ENCODE assay signal across 10 mouse cellular contexts in genomic region chr7:122065656-122066055, GRCm38 (mm10). TPM values are rescaled to one million over a fixed set of nuclear protein-coding genes. Genes with fewer than 3 reads are reported as not detected.
DNase-seq lines count a peak whose midpoint lies in the region; ATAC-seq and TF ChIP-seq lines count a peak whose summit lies in the region.
"Had no signal": no experiment of that assay in that cellular context is flagged by ENCODE, and none has a peak within 500 bp of the region (broad histone marks: within the 10 kb centered on the region; RNA-seq: fewer than 3 reads in every experiment).

No protein-coding gene starts in this region.

- 33% methylated on average over 1 of the region's 1 CpGs for WGBS in heart, embryonic 16.5 days
- 69% methylated on average over 1 of the region's 1 CpGs for WGBS in forebrain, embryonic 16.5 days
- 44% methylated on average over 1 of the region's 1 CpGs for WGBS in liver, embryonic 16.5 days (ENCODE audit: insufficient replicate concordance)

- no peaks in the 10 kb centered on the region for H3K9me3 ChIP-seq in heart, embryonic 16.5 days (replicated peaks; ENCODE audit: control insufficient read depth, low read length)
- H3K9me3 ChIP-seq in ES-E14 (ENCODE audit: control insufficient read depth, insufficient read depth, low read depth, low read length), result no peaks in the 10 kb centered on the region
- H3K9me3 ChIP-seq in forebrain, embryonic 16.5 days (ENCODE audit: control insufficient read depth, low read length), result no peaks in the 10 kb centered on the region
- H3K9me3 ChIP-seq in liver, embryonic 16.5 days (replicated peaks; ENCODE audit: control insufficient read depth, low read length), result no peaks in the 10 kb centered on the region

- ATAC-seq in heart, embryonic 16.5 days (replicated peaks; ENCODE audit: extremely low read depth, insufficient read depth, low FRiP score), result no peak
- ATAC-seq in forebrain, embryonic 16.5 days, result no peak
- ATAC-seq in liver, embryonic 16.5 days (ENCODE audit: low read depth), result no peak

- peaks cover 30% of the 10 kb centered on the region for H3K4me1 ChIP-seq in heart, embryonic 16.5 days (ENCODE audit: control insufficient read depth, insufficient read depth, low read length)
- H3K4me1 ChIP-seq in ES-E14 (ENCODE audit: control insufficient read depth in 2 of 2, insufficient read depth in 2 of 2, low read length in 2 of 2, poor library complexity in 1 of 2), result peaks cover 6 to 7% of the 10 kb centered on the region in 2 experiments; a peak in 2 of 4 replicates
- peaks cover 26% of the 10 kb centered on the region for H3K4me1 ChIP-seq in forebrain, embryonic 16.5 days (replicated peaks; ENCODE audit: control insufficient read depth, insufficient read depth, low read length)
- peaks cover 25% of the 10 kb centered on the region for H3K4me1 ChIP-seq in liver, embryonic 16.5 days (ENCODE audit: control insufficient read depth, low read depth, low read length)

- peak overlapping the region; percentile 96 for H3K4me2 ChIP-seq in heart, embryonic 16.5 days (ENCODE audit: low read depth, low read length)
- H3K4me2 ChIP-seq in forebrain, embryonic 16.5 days (ENCODE audit: low read length), result peak overlapping the region; percentile 77; the same call in 1 of the 2 replicates
- peak overlapping the region; percentile 97 for H3K4me2 ChIP-seq in liver, embryonic 16.5 days (ENCODE audit: low read depth, low read length)

- H3K9ac ChIP-seq in heart, embryonic 16.5 days (ENCODE audit: low read length), result peak overlapping the region; percentile 97; the same call in 1 of the 2 replicates
- peak overlapping the region; percentile 31; the same call in 1 of the 2 replicates for H3K9ac ChIP-seq in ES-E14 (ENCODE audit: insufficient read depth, low read depth, low read length, poor library complexity, severe bottlenecking)
- no peak overlapping the region for H3K9ac ChIP-seq in forebrain, embryonic 16.5 days (replicated peaks; ENCODE audit: low read depth, low read length)
- H3K9ac ChIP-seq in liver, embryonic 16.5 days (ENCODE audit: low read depth, low read length), result no peak overlapping the region

- H3K27ac ChIP-seq in heart, embryonic 16.5 days (ENCODE audit: low read length), result peak overlapping the region; percentile 87
- no peak overlapping the region for H3K27ac ChIP-seq in ES-E14 (ENCODE audit: insufficient read depth, low read depth, low read length, poor library complexity, severe bottlenecking)
- no peak overlapping the region for H3K27ac ChIP-seq in forebrain, embryonic 16.5 days (ENCODE audit: low read length)
- H3K27ac ChIP-seq in liver, embryonic 16.5 days (ENCODE audit: low read length), result no peak overlapping the region

- DNase-seq in heart, postnatal 36 days, result no peak
- no peak for DNase-seq in ES-E14 (ENCODE audit: low read depth, low spot score)
- DNase-seq in cerebellum, adult 9-10 months, result no peak
- DNase-seq in right cerebral cortex, postnatal 36 days (ENCODE audit: low spot score in 2 of 2), result no peak
- DNase-seq in ovary, adult 18-20 months (ENCODE audit: low spot score), result no peak
- DNase-seq: cerebellum, postnatal 25 days; kidney, adult 18-20 months had no signal

- peaks cover 17% of the 10 kb centered on the region; the same call in 1 of the 2 replicates for H3K36me3 ChIP-seq in heart, embryonic 16.5 days (ENCODE audit: control insufficient read depth, insufficient read depth)
- H3K36me3 ChIP-seq in ES-E14 (ENCODE audit: control insufficient read depth, insufficient read depth, low read length, poor library complexity, severe bottlenecking), result peaks cover 13% of the 10 kb centered on the region
- peaks cover 1% of the 10 kb centered on the region; the same call in 1 of the 2 replicates for H3K36me3 ChIP-seq in forebrain, embryonic 16.5 days (ENCODE audit: control insufficient read depth, insufficient read depth)
- 0 out of 2 replicates have a peak, but pooled peaks cover 3% of the 10 kb centered on the region for H3K36me3 ChIP-seq in liver, embryonic 16.5 days (ENCODE audit: control insufficient read depth, insufficient read depth)

- in situ Hi-C loops in ES-E14 (cut with MboI; ENCODE audit: low sequenced_read_pairs in 2 of 2, unreplicated experiment in 2 of 2), result no loop called here

- intact Hi-C loops in heart, postnatal 36 days (cut with DNase I), result loop anchor here (2.0 to 5.0 kb wide), 4 partner anchors 35 to 358 kb away; partner anchors contain the start of genes Cog7, Dctn5, Ndufab1 and Palb2

- H3K4me3 ChIP-seq in heart, embryonic 16.5 days (ENCODE audit: low read length), result peak overlapping the region; percentile 99; the same call in 1 of the 2 replicates
- peak overlapping the region in 1 of 2 experiments; percentile 94; a peak in 2 of 4 replicates for H3K4me3 ChIP-seq in ES-E14 (ENCODE audit: insufficient read depth in 1 of 2, low read depth in 1 of 2, low read length in 2 of 2, poor library complexity in 1 of 2, severe bottlenecking in 1 of 2)
- no peak overlapping the region for H3K4me3 ChIP-seq in forebrain, embryonic 16.5 days (replicated peaks; ENCODE audit: low read length)
- no peak overlapping the region for H3K4me3 ChIP-seq in liver, embryonic 16.5 days (ENCODE audit: low read depth, low read length)

- H3K27me3 ChIP-seq in heart, embryonic 16.5 days (ENCODE audit: control insufficient read depth, insufficient read depth, low read length), result no peaks in the 10 kb centered on the region
- H3K27me3 ChIP-seq in forebrain, embryonic 16.5 days (replicated peaks; ENCODE audit: control insufficient read depth, insufficient read depth, low read length), result no peaks in the 10 kb centered on the region
- no peaks in the 10 kb centered on the region for H3K27me3 ChIP-seq in liver, embryonic 16.5 days (ENCODE audit: control insufficient read depth, insufficient read depth, low read depth, low read length)

TF ChIP-seq in ES-E14, 5 proteins besides CTCF, POLR2A, EP300 and RAD21:
- TF ChIP-seq MAFK (IDR thresholded peaks at IDR 0.05; ENCODE audit: insufficient read depth, low read depth, low read length) (no peak), ZNF384 (IDR thresholded peaks at IDR 0.05; ENCODE audit: low read depth, low read length) (no peak), CHD2 (IDR thresholded peaks at IDR 0.05; ENCODE audit: low read depth, low read length) (no peak), HCFC1 (IDR thresholded peaks at IDR 0.05; ENCODE audit: borderline replicate concordance, insufficient read depth, low read length) (no peak), ZC3H11A (IDR thresholded peaks at IDR 0.05; ENCODE audit: borderline replicate concordance, low read depth, low read length) (no peak)
TF ChIP-seq in ES-E14: peak in this region for 0.

RNA-seq across cellular contexts. Expression of gene Ubfd1, which starts 1.3 kb away (rescaled TPM):
- 43.1 and 44.5 TPM in 2 replicates for polyA plus RNA-seq in heart, embryonic 16.5 days (2015; fragmentation: Nextera tagmentation; extraction: Ambion mirVana)
- total RNA-seq in heart, postnatal 36 days (2021), result 10 to 100 TPM; 34.7 to 36.0 TPM
- 56.1 and 70.7 TPM in 2 replicates for total RNA-seq in ES-E14 (2012; rRNA removed)
- 63.8 and 65.6 TPM in 2 replicates for polyA plus RNA-seq in forebrain, embryonic 16.5 days (2015; fragmentation: Nextera tagmentation; extraction: Ambion mirVana)
- 12.4 and 14.7 TPM in 2 replicates for polyA plus RNA-seq in liver, embryonic 16.5 days (2015; fragmentation: Nextera tagmentation; extraction: Ambion mirVana)

RNA-seq across cellular contexts. Expression of gene Ears2, which starts 1.4 kb away (rescaled TPM):
- polyA plus RNA-seq in heart, embryonic 16.5 days (2015; fragmentation: Nextera tagmentation; extraction: Ambion mirVana), result 40.4 and 41.9 TPM in 2 replicates
- 10 to 100 TPM; 11.6 to 13.8 TPM for total RNA-seq in heart, postnatal 36 days (2021)
- 18.6 and 20.5 TPM in 2 replicates for total RNA-seq in ES-E14 (2012; rRNA removed)
- polyA plus RNA-seq in forebrain, embryonic 16.5 days (2015; fragmentation: Nextera tagmentation; extraction: Ambion mirVana), result 10.9 and 12.1 TPM in 2 replicates
- 7.4 and 8.2 TPM in 2 replicates for polyA plus RNA-seq in liver, embryonic 16.5 days (2015; fragmentation: Nextera tagmentation; extraction: Ambion mirVana)

RNA-seq across cellular contexts. Expression of gene Ndufab1, which starts 36.0 kb away (rescaled TPM):
- 1,647 and 1,675 TPM in 2 replicates for polyA plus RNA-seq in heart, embryonic 16.5 days (2015; fragmentation: Nextera tagmentation; extraction: Ambion mirVana)
- 1,000 to 10,000 TPM; 1,629 to 1,738 TPM for total RNA-seq in heart, postnatal 36 days (2021)
- total RNA-seq in ES-E14 (2012; rRNA removed), result 113 and 151 TPM in 2 replicates
- 530 and 550 TPM in 2 replicates for polyA plus RNA-seq in forebrain, embryonic 16.5 days (2015; fragmentation: Nextera tagmentation; extraction: Ambion mirVana)
- polyA plus RNA-seq in liver, embryonic 16.5 days (2015; fragmentation: Nextera tagmentation; extraction: Ambion mirVana), result 389 and 415 TPM in 2 replicates

RNA-seq across cellular contexts. Expression of gene Gga2, which starts 44.6 kb away (rescaled TPM):
- 79.0 and 87.5 TPM in 2 replicates for polyA plus RNA-seq in heart, embryonic 16.5 days (2015; fragmentation: Nextera tagmentation; extraction: Ambion mirVana)
- total RNA-seq in heart, postnatal 36 days (2021), result 10 to 100 TPM; 26.8 to 30.9 TPM
- 68.5 and 71.9 TPM in 2 replicates for total RNA-seq in ES-E14 (2012; rRNA removed)
- polyA plus RNA-seq in forebrain, embryonic 16.5 days (2015; fragmentation: Nextera tagmentation; extraction: Ambion mirVana), result 67.0 and 69.0 TPM in 2 replicates
- polyA plus RNA-seq in liver, embryonic 16.5 days (2015; fragmentation: Nextera tagmentation; extraction: Ambion mirVana), result 32.6 and 34.6 TPM in 2 replicates

Comparison
In these comparisons a context has a peak if more than half of its experiments do, and no peak if none do; other contexts are left out.
1. H3K9ac ChIP-seq: peak in heart, embryonic 16.5 days (single experiment) and ES-E14 (single experiment); none in forebrain, embryonic 16.5 days (single experiment) and liver, embryonic 16.5 days (single experiment).
2. Peak in every context shown above with its lines, with median percentiles within 50 percentile points of each other: H3K4me2 ChIP-seq.